Mouse (Mus musculus) spleen, adult 2 months (tissue): Measurements from ENCODE around the gene Kdm7a. TPM values are rescaled to one million over a fixed set of nuclear protein-coding genes. Genes with fewer than 3 reads are reported as not detected.

ENCODE experiments used
- DNase-seq, 2 experiments: peaks; one replicate each; pipeline versions ENCODE4 v3.0.0 to v3.0.0-alpha.2; 2012 to 2021; ENCODE audit warnings: low spot score in 2 of 2, low read depth in 1 of 2
- H3K27ac ChIP-seq: fragments of 200-500 bp; 2 replicates; pipeline ENCODE4 v1.5.1; 2012; ENCODE audit warnings: low read length, inconsistent platforms; ENCODE audit not compliant: insufficient read depth
- H3K27me3 ChIP-seq: fragments of 200-500 bp; 2 replicates; pipeline ENCODE4 v1.6.1; 2012; ENCODE audit warnings: mild to moderate bottlenecking, moderate library complexity, low read length, inconsistent platforms; ENCODE audit not compliant: control insufficient read depth, insufficient read depth
- H3K36me3 ChIP-seq: fragments of 200-500 bp; 2 replicates; pipeline ENCODE4 v1.6.1; 2012; ENCODE audit warnings: mild to moderate bottlenecking, low read length, inconsistent platforms; ENCODE audit not compliant: control insufficient read depth, insufficient read depth
- H3K4me1 ChIP-seq: fragments of 200-500 bp; 2 replicates; pipeline ENCODE4 v1.6.1; 2011; ENCODE audit warnings: inconsistent platforms; ENCODE audit not compliant: control insufficient read depth, insufficient read depth, insufficient read length
- H3K4me3 ChIP-seq: fragments of 200-500 bp; 2 replicates; pipeline ENCODE4 v1.5.1; 2011; ENCODE audit warnings: mild to moderate bottlenecking, inconsistent platforms; ENCODE audit not compliant: insufficient read depth, insufficient read length; ENCODE audit errors: extremely low read depth
- CTCF ChIP-seq: fragments of 200-500 bp; IDR thresholded peaks from 2 replicates; pipeline ENCODE4 v1.5.1; 2011; ENCODE audit warnings: mild to moderate bottlenecking, inconsistent platforms; ENCODE audit not compliant: insufficient read depth, insufficient read length, insufficient replicate concordance; ENCODE audit errors: extremely low read depth
- POLR2A ChIP-seq: fragments of 200-500 bp; IDR thresholded peaks from 2 replicates; pipeline ENCODE4 v1.6.1; 2011; ENCODE audit warnings: low read depth, low read length, inconsistent platforms
- WGBS: fragments of 180-500 bp; shearing (Covaris S2); methylation state at CpG from one replicate; pipeline ENCODE4 v1.1.7; 2018; 5-methylcytosine and 5-hydroxymethylcytosine counted together
- polyA plus RNA-seq: library from polyadenylated mRNA; depleted of rRNA; stranded (reverse); fragments of >200 nt; gene quantifications from 2 replicates; pipeline ENCODE4 v1.2.3, GENCODE M21; 2012; rRNA removed

Gene Kdm7a
- polyA plus RNA-seq, 1 experiment = 4.5 TPM

GRCm38 (mm10) chr6:39106812-39107211, 99.8 kb downstream of the Kdm7a start:
- H3K27me3 ChIP-seq = no peaks in the 10 kb centered on the region

DNA sequence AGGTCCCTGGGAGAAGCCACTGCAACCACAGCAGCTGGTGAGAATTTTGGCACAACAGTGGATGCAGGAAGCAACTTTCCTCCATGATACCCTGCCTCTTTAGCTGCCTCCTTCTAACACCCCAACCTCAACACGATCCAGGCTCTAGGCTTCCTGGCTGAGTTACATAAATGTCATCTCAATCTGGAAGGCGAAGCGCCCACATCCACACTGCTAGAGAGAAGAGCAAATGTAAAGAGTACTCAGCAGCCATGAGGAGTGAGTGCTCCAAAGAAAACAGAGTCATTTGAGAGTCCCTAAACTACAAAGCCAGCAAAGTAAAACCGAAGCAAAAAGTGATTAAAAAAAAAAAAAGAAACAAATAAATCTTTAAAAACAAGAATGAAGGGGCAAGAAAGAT, 102.0 kb downstream of the Kdm7a start:
- no peak for TF ChIP-seq CTCF
- TF ChIP-seq POLR2A = no peak
- no peak for DNase-seq
- H3K4me3 ChIP-seq = no peak overlapping the region
- 86% methylated on average over 4 of the region's 4 CpGs for WGBS
- H3K4me1 ChIP-seq = no peaks in the 10 kb centered on the region
- H3K36me3 ChIP-seq = peaks cover 3% of the 10 kb centered on the region; the same call in 1 of the 2 replicates
- H3K27ac ChIP-seq = no peak overlapping the region
- no peaks in the 10 kb centered on the region for H3K27me3 ChIP-seq

More at GRCm38 (mm10) chr6:39106812-39107211, 99.8 kb downstream of the Kdm7a start:
- DNase-seq = no peak
- Histone ChIP-seq H3K27ac (no peak overlapping the region), H3K4me1 (no peaks in the 10 kb centered on the region), H3K36me3 (peaks cover 2% of the 10 kb centered on the region; the same call in 1 of the 2 replicates), H3K4me3 (no peak overlapping the region)
- WGBS = 88% methylated on average over 2 of the region's 2 CpGs
- no peak for TF ChIP-seq POLR2A

Other genes starting within 250 kb of the Kdm7a start
- gene Parp12, start 88.4 kb downstream of the Kdm7a start, polyA plus RNA-seq = 9.5 and 11.0 TPM in 2 replicates
- gene Slc37a3, start 170.9 kb upstream of the Kdm7a start, polyA plus RNA-seq = 7.7 and 10.3 TPM in 2 replicates
- 4.4 and 4.7 TPM in 2 replicates for gene Rab19, start 174.4 kb upstream of the Kdm7a start, polyA plus RNA-seq
- gene Mkrn1, start 213.7 kb upstream of the Kdm7a start, polyA plus RNA-seq = 96.8 and 131 TPM in 2 replicates